9 mouse cellular contexts compared by ENCODE assay signal in the genomic region with DNA sequence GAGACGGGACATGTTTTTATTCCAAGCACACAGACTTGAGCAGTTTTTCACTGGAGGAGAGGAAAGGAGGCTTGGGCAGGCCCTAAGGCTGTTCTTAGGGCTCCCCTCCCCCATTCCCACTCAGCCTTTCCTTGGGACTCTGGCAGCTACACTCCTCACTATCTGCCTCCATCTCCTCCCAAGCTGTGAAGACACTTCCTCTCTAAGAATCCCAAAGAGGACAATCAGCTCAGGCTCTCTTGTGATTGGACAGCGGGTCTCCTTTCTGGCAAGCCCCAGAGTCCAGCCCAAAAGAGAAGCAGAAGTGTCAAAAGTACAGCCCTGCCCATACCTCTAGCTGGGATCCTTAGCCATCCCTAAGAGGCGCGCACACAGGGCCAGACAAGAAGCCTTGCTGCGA. TPM values are rescaled to one million over a fixed set of nuclear protein-coding genes. Genes with fewer than 3 reads are reported as not detected.
DNase-seq lines count a peak whose midpoint lies in the region; ATAC-seq and TF ChIP-seq lines count a peak whose summit lies in the region.
"Had no signal": no experiment of that assay in that cellular context is flagged by ENCODE, and none has a peak within 500 bp of the region (broad histone marks: within the 10 kb centered on the region; RNA-seq: fewer than 3 reads in every experiment).

No protein-coding gene starts in this region.

- WGBS in lung, embryonic 15.5 days, result 43% methylated on average over 5 of the region's 5 CpGs
- WGBS in lung, adult 2 months, result 58% methylated on average over 5 of the region's 5 CpGs
- WGBS in forebrain, embryonic 14.5 days, result 58% methylated on average over 5 of the region's 5 CpGs
- 22% methylated on average over 5 of the region's 5 CpGs for WGBS in liver, embryonic 16.5 days (ENCODE audit: insufficient replicate concordance)
- 68% methylated on average over 5 of the region's 5 CpGs for WGBS in neural tube, embryonic 14.5 days
- 79% methylated on average over 5 of the region's 5 CpGs for WGBS in cerebellum, adult 2 months

- H3K9me3 ChIP-seq in lung, embryonic 15.5 days, result no peaks in the 10 kb centered on the region
- no peaks in the 10 kb centered on the region for H3K9me3 ChIP-seq in forebrain, embryonic 14.5 days (replicated peaks; ENCODE audit: control insufficient read depth, low read length)
- no peaks in the 10 kb centered on the region for H3K9me3 ChIP-seq in liver, embryonic 16.5 days (replicated peaks; ENCODE audit: control insufficient read depth, low read length)
- H3K9me3 ChIP-seq in neural tube, embryonic 14.5 days (ENCODE audit: control insufficient read depth, low read length), result no peaks in the 10 kb centered on the region

- no peak for DNase-seq in lung, adult 2 months
- DNase-seq in forebrain, embryonic 14.5 days (ENCODE audit: low spot score), result no peak
- no peak for DNase-seq in kidney, postnatal 14 days
- DNase-seq in cerebellum, adult 2 months, result no peak
- no peak for DNase-seq in thymus, postnatal 10 days (ENCODE audit: low spot score in 2 of 2)
- DNase-seq: retina, postnatal 1 day had no signal

- peak overlapping the region; percentile 94 for H3K4me2 ChIP-seq in lung, embryonic 15.5 days
- H3K4me2 ChIP-seq in forebrain, embryonic 14.5 days (ENCODE audit: low read length), result peak overlapping the region; percentile 63
- 0 out of 2 replicates have a peak overlapping the region, but pooled peaks have one; percentile 6 for H3K4me2 ChIP-seq in liver, embryonic 16.5 days (ENCODE audit: low read depth, low read length)
- H3K4me2 ChIP-seq in neural tube, embryonic 14.5 days (ENCODE audit: low read depth, low read length), result peak overlapping the region; percentile 89

- H3K27me3 ChIP-seq in lung, embryonic 15.5 days, result peaks cover 26% of the 10 kb centered on the region
- H3K27me3 ChIP-seq in forebrain, embryonic 14.5 days (replicated peaks; ENCODE audit: control insufficient read depth, insufficient read depth, low read length), result no peaks in the 10 kb centered on the region
- H3K27me3 ChIP-seq in liver, embryonic 16.5 days (ENCODE audit: control insufficient read depth, insufficient read depth, low read depth, low read length), result peaks cover 36% of the 10 kb centered on the region
- H3K27me3 ChIP-seq in neural tube, embryonic 14.5 days (ENCODE audit: control insufficient read depth, insufficient read depth, low read length), result no peaks in the 10 kb centered on the region
- H3K27me3 ChIP-seq in cerebellum, adult 2 months (ENCODE audit: control insufficient read depth, insufficient read depth, low read length), result no peaks in the 10 kb centered on the region

- no peaks in the 10 kb centered on the region for H3K36me3 ChIP-seq in lung, embryonic 15.5 days
- no peaks in the 10 kb centered on the region for H3K36me3 ChIP-seq in forebrain, embryonic 14.5 days (ENCODE audit: control insufficient read depth, insufficient read depth, low read length)
- no peaks in the 10 kb centered on the region for H3K36me3 ChIP-seq in liver, embryonic 16.5 days (ENCODE audit: control insufficient read depth, insufficient read depth)
- H3K36me3 ChIP-seq in neural tube, embryonic 14.5 days (ENCODE audit: control insufficient read depth, insufficient read depth, low read length), result no peaks in the 10 kb centered on the region

- peaks cover 30% of the 10 kb centered on the region for H3K4me1 ChIP-seq in lung, embryonic 15.5 days
- peaks cover 8% of the 10 kb centered on the region; the same call in 1 of the 2 replicates for H3K4me1 ChIP-seq in lung, adult 2 months (ENCODE audit: control insufficient read depth, insufficient read depth, low read length)
- peaks cover 16% of the 10 kb centered on the region; the same call in 1 of the 2 replicates for H3K4me1 ChIP-seq in forebrain, embryonic 14.5 days (ENCODE audit: control insufficient read depth, insufficient read depth, low read length)
- H3K4me1 ChIP-seq in liver, embryonic 16.5 days (ENCODE audit: control insufficient read depth, low read depth, low read length), result peaks cover 16% of the 10 kb centered on the region
- H3K4me1 ChIP-seq in neural tube, embryonic 14.5 days (ENCODE audit: control insufficient read depth, insufficient read depth, low read length), result peaks cover 14% of the 10 kb centered on the region; the same call in 1 of the 2 replicates
- H3K4me1 ChIP-seq in cerebellum, adult 2 months (ENCODE audit: control insufficient read depth, insufficient read depth, low read length), result no peaks in the 10 kb centered on the region

- H3K9ac ChIP-seq in lung, embryonic 15.5 days, result no peak overlapping the region
- H3K9ac ChIP-seq in forebrain, embryonic 14.5 days (ENCODE audit: low read length), result no peak overlapping the region
- H3K9ac ChIP-seq in liver, embryonic 16.5 days (ENCODE audit: low read depth, low read length), result no peak overlapping the region
- H3K9ac ChIP-seq in neural tube, embryonic 14.5 days (replicated peaks; ENCODE audit: low read depth, low read length), result no peak overlapping the region

- no peak for TF ChIP-seq CTCF in lung, adult 2 months (IDR thresholded peaks at IDR 0.05; ENCODE audit: insufficient read depth, low read length)
- TF ChIP-seq CTCF in cerebellum, adult 2 months (IDR thresholded peaks at IDR 0.05; ENCODE audit: borderline replicate concordance, insufficient read depth, low read depth, low read length), result no peak

- no peak overlapping the region for H3K27ac ChIP-seq in lung, embryonic 15.5 days
- H3K27ac ChIP-seq in forebrain, embryonic 14.5 days (ENCODE audit: low read depth, low read length), result no peak overlapping the region
- H3K27ac ChIP-seq in liver, embryonic 16.5 days (ENCODE audit: low read length), result no peak overlapping the region
- H3K27ac ChIP-seq in neural tube, embryonic 14.5 days (ENCODE audit: low read depth, low read length), result no peak overlapping the region
- no peak overlapping the region for H3K27ac ChIP-seq in cerebellum, adult 2 months (ENCODE audit: insufficient read depth, low read length)

- TF ChIP-seq POLR2A in lung, adult 2 months (IDR thresholded peaks at IDR 0.05; ENCODE audit: borderline replicate concordance, extremely low read depth, low read depth, low read length), result no peak
- TF ChIP-seq POLR2A in cerebellum, adult 2 months (IDR thresholded peaks at IDR 0.05; ENCODE audit: borderline replicate concordance, insufficient read depth, low read length), result no peak

- 0 out of 2 replicates have a peak overlapping the region, but pooled peaks have one; percentile 65 for H3K4me3 ChIP-seq in lung, embryonic 15.5 days
- no peak overlapping the region for H3K4me3 ChIP-seq in lung, adult 2 months (replicated peaks; ENCODE audit: extremely low read depth, low read depth, low read length)
- no peak overlapping the region for H3K4me3 ChIP-seq in forebrain, embryonic 14.5 days (ENCODE audit: low read depth, low read length)
- H3K4me3 ChIP-seq in liver, embryonic 16.5 days (ENCODE audit: low read depth, low read length), result no peak overlapping the region
- H3K4me3 ChIP-seq in neural tube, embryonic 14.5 days (ENCODE audit: low read depth, low read length), result peak overlapping the region; percentile 1; the same call in 1 of the 2 replicates
- H3K4me3 ChIP-seq in cerebellum, adult 2 months (replicated peaks; ENCODE audit: insufficient read depth, low read depth, low read length), result no peak overlapping the region

- no peak for ATAC-seq in lung, embryonic 15.5 days (ENCODE audit: borderline replicate concordance, extremely low read depth, low FRiP score, low TSS enrichment)
- no peak for ATAC-seq in forebrain, embryonic 14.5 days
- ATAC-seq in liver, embryonic 16.5 days (ENCODE audit: low read depth), result no peak
- ATAC-seq in neural tube, embryonic 14.5 days (ENCODE audit: low read depth), result no peak

RNA-seq across cellular contexts. Expression of a gene that starts 2.7 kb away (rescaled TPM):
- 11.9 and 13.5 TPM in 2 replicates for polyA plus RNA-seq in lung, embryonic 15.5 days (2015; fragmentation: Nextera tagmentation; extraction: Ambion mirVana)
- 26.6 and 27.1 TPM in 2 replicates for polyA plus RNA-seq in lung, adult 2 months (2012; rRNA removed)
- polyA plus RNA-seq in forebrain, embryonic 14.5 days (2014; fragmentation: Nextera tagmentation; extraction: Ambion mirVana), result 17.9 and 20.3 TPM in 2 replicates
- polyA plus RNA-seq in liver, embryonic 16.5 days (2015; fragmentation: Nextera tagmentation; extraction: Ambion mirVana), result 2.5 and 3.7 TPM in 2 replicates
- polyA plus RNA-seq in neural tube, embryonic 14.5 days (2014; fragmentation: Nextera tagmentation; extraction: Ambion mirVana), result 25.3 and 30.4 TPM in 2 replicates
- polyA plus RNA-seq in cerebellum, adult 2 months (2012; rRNA removed), result 35.8 and 44.7 TPM in 2 replicates

Comparison
In these comparisons a context has a peak if more than half of its experiments do, and no peak if none do; other contexts are left out.
1. H3K4me3 ChIP-seq: peak in lung, embryonic 15.5 days (single experiment) and neural tube, embryonic 14.5 days (single experiment); none in lung, adult 2 months (single experiment), forebrain, embryonic 14.5 days (single experiment), liver, embryonic 16.5 days (single experiment) and cerebellum, adult 2 months (single experiment).
2. H3K4me2 ChIP-seq: peak in every context shown above with its lines; median percentile 94 in lung, embryonic 15.5 days; 89 in neural tube, embryonic 14.5 days; 63 in forebrain, embryonic 14.5 days; 6 in liver, embryonic 16.5 days.